Mouse (Mus musculus) liver, embryonic 14.5 days (tissue): ENCODE results near the gene Snx3.

Experiments used
- CTCF ChIP-seq: IDR thresholded peaks from 2 replicates; pipeline ENCODE4 v1.5.1; 2016; ENCODE audit warnings: antibody characterized with exemption, low read depth, control low read depth
- EP300 ChIP-seq: IDR thresholded peaks from 2 replicates; pipeline ENCODE4 v1.6.1; 2016; ENCODE audit warnings: antibody characterized with exemption, low read depth

- TF ChIP-seq CTCF: no peak
- no peak for TF ChIP-seq EP300
These were observed 10.7 kb upstream of the Snx3 start for GRCm38 (mm10) chr10:42491158-42491557.
